Mouse (Mus musculus) heart, postnatal 0 days (tissue): Measurements from ENCODE around the gene Bcl11b. TPM values are rescaled to one million over a fixed set of nuclear protein-coding genes. Genes with fewer than 3 reads are reported as not detected.
A peak's percentile ranks its signal among the peaks of the same experiment; 100 is the strongest.

Source experiments
- ATAC-seq: fragments of 200-750 bp; cut with Nextera tagmentation; 2 replicates; pipeline ENCODE4 v1.8.0; 2017; ENCODE audit warnings: low read depth, moderate number of reproducible peaks, moderate library complexity; ENCODE audit not compliant: insufficient read depth
- DNase-seq: peaks from one replicate; pipeline ENCODE4 v3.0.0-alpha.2; 2016; ENCODE audit warnings: low spot score
- H3K27ac ChIP-seq: fragments of 300-500 bp; sonication (generic); 2 replicates; pipeline ENCODE4 v1.5.1; 2014; ENCODE audit warnings: low read depth, mild to moderate bottlenecking
- H3K27me3 ChIP-seq: fragments of 300-500 bp; sonication (generic); 2 replicates; pipeline ENCODE4 v1.6.1; 2014; ENCODE audit warnings: low read length, mixed read lengths; ENCODE audit not compliant: control insufficient read depth, insufficient read depth
- H3K36me3 ChIP-seq: fragments of 300-500 bp; sonication (generic); replicated peaks from 2 replicates; pipeline ENCODE4 v1.6.1; 2014; ENCODE audit warnings: low read length, mixed read lengths; ENCODE audit not compliant: control insufficient read depth, insufficient read depth
- H3K4me1 ChIP-seq: fragments of 300-500 bp; sonication (generic); 2 replicates; pipeline ENCODE4 v1.6.1; 2014; ENCODE audit warnings: antibody characterized with exemption; ENCODE audit not compliant: control insufficient read depth, insufficient read depth
- H3K4me2 ChIP-seq: fragments of 300-500 bp; sonication (generic); 2 replicates; pipeline ENCODE4 v1.6.1; 2014; ENCODE audit warnings: low read depth, mild to moderate bottlenecking, low read length, moderate library complexity
- H3K4me3 ChIP-seq: fragments of 300-500 bp; sonication (generic); 2 replicates; pipeline ENCODE4 v1.5.1; 2014; ENCODE audit warnings: low read depth, low read length
- H3K9ac ChIP-seq: fragments of 300-500 bp; sonication (generic); replicated peaks from 2 replicates; pipeline ENCODE4 v1.6.1; 2014; ENCODE audit warnings: low read depth, low read length, mixed read lengths
- H3K9me3 ChIP-seq: fragments of 300-500 bp; sonication (generic); replicated peaks from 2 replicates; pipeline ENCODE4 v1.6.1; 2016; ENCODE audit warnings: low read length; ENCODE audit not compliant: control insufficient read depth
- CTCF ChIP-seq: IDR thresholded peaks from 2 replicates; pipeline ENCODE4 v1.5.1; 2016; ENCODE audit warnings: antibody characterized with exemption, control low read depth, low read depth
- EP300 ChIP-seq: IDR thresholded peaks from 2 replicates; pipeline ENCODE4 v1.6.1; 2016; ENCODE audit warnings: antibody characterized with exemption, low read depth
- WGBS: fragments of 180-500 bp; shearing (Covaris S2); extraction: QIAGEN DNeasy Blood & Tissue Kit; methylation state at CpG from one replicate; pipeline ENCODE4 v1.1.7; 2014; 5-methylcytosine and 5-hydroxymethylcytosine counted together
- polyA plus RNA-seq: library from polyadenylated mRNA; unstranded; fragments of >200 nt; fragmentation: Nextera tagmentation; extraction: Ambion mirVana; gene quantifications from 2 replicates; pipeline ENCODE4 v1.2.1, GENCODE M21; 2015
- total RNA-seq: library from RNA; depleted of rRNA; stranded (reverse); fragments of >200 nt; gene quantifications from 2 replicates; pipeline ENCODE4 v1.2.3, GENCODE M21; 2014; ENCODE audit warnings: low replicate concordance

The Bcl11b gene
- total and polyA plus RNA-seq, 2 experiments from 2014 or later = 2.2 to 2.7 TPM

- Histone ChIP-seq H3K4me1 (peaks cover 10% of the 10 kb centered on the region; the same call in 1 of the 2 replicates), H3K9ac (no peak overlapping the region), H3K27me3 (no peaks in the 10 kb centered on the region), H3K36me3 (no peaks in the 10 kb centered on the region), H3K4me2 (no peak overlapping the region), H3K27ac (no peak overlapping the region), H3K4me3 (no peak overlapping the region), H3K9me3 (no peaks in the 10 kb centered on the region)
- no peak for ATAC-seq
- WGBS = 76% methylated on average over 8 of the region's 8 CpGs
- no peak for DNase-seq
- TF ChIP-seq EP300 (no peak), CTCF (no peak)
Observed at GRCm38 (mm10) chr12:107959872-107960271, 43.5 kb downstream of the Bcl11b start.

- DNase-seq (no peak), ATAC-seq (no peak)
- H3K4me1 ChIP-seq = no peaks in the 10 kb centered on the region
- H3K27me3 ChIP-seq = no peaks in the 10 kb centered on the region
- no peaks in the 10 kb centered on the region for H3K9me3 ChIP-seq
- 87% methylated on average over 16 of the region's 16 CpGs for WGBS
- H3K4me2 ChIP-seq = peak overlapping the region; percentile 38; the same call in 1 of the 2 replicates
- H3K9ac ChIP-seq = no peak overlapping the region
- H3K27ac ChIP-seq = no peak overlapping the region
- TF ChIP-seq EP300 (no peak), CTCF (no peak)
- H3K4me3 ChIP-seq = no peak overlapping the region
- no peaks in the 10 kb centered on the region for H3K36me3 ChIP-seq
Observed at GRCm38 (mm10) chr12:107953044-107953684, 50.2 kb downstream of the Bcl11b start.

GRCm38 (mm10) chr12:107952318-107952724, 51.1 kb downstream of the Bcl11b start:
- no peaks in the 10 kb centered on the region for H3K27me3 ChIP-seq
- H3K4me3 ChIP-seq = no peak overlapping the region
- H3K9me3 ChIP-seq = no peaks in the 10 kb centered on the region
- 61% methylated on average over 20 of the region's 20 CpGs for WGBS
- no peak for ATAC-seq
- peak overlapping the region; percentile 38 for H3K4me2 ChIP-seq
- DNase-seq = no peak
- TF ChIP-seq CTCF (no peak), EP300 (no peak)
- no peaks in the 10 kb centered on the region for H3K36me3 ChIP-seq
- H3K4me1 ChIP-seq = no peaks in the 10 kb centered on the region
- H3K9ac ChIP-seq = no peak overlapping the region
- H3K27ac ChIP-seq = no peak overlapping the region

GRCm38 (mm10) chr12:107950667-107951179, 52.7 kb downstream of the Bcl11b start:
- 60% methylated on average over 20 of the region's 20 CpGs for WGBS
- Histone ChIP-seq H3K36me3 (no peaks in the 10 kb centered on the region), H3K27ac (no peak overlapping the region), H3K4me3 (no peak overlapping the region), H3K27me3 (no peaks in the 10 kb centered on the region), H3K4me2 (peak overlapping the region; percentile 24), H3K4me1 (no peaks in the 10 kb centered on the region), H3K9me3 (no peaks in the 10 kb centered on the region), H3K9ac (no peak overlapping the region)
- DNase-seq = no peak
- ATAC-seq = no peak
- TF ChIP-seq EP300 (no peak), CTCF (no peak)

GRCm38 (mm10) chr12:107949416-107949815, 54.0 kb downstream of the Bcl11b start:
- Histone ChIP-seq H3K27ac (no peak overlapping the region), H3K36me3 (no peaks in the 10 kb centered on the region), H3K4me1 (no peaks in the 10 kb centered on the region), H3K4me3 (no peak overlapping the region), H3K27me3 (no peaks in the 10 kb centered on the region), H3K9me3 (no peaks in the 10 kb centered on the region), H3K9ac (no peak overlapping the region), H3K4me2 (no peak overlapping the region)
- 90% methylated on average over 10 of the region's 10 CpGs for WGBS
- TF ChIP-seq CTCF (no peak), EP300 (no peak)
- ATAC-seq (no peak), DNase-seq (no peak)

GRCm38 (mm10) chr12:107942100-107942499, 61.3 kb downstream of the Bcl11b start:
- Histone ChIP-seq H3K9me3 (no peaks in the 10 kb centered on the region), H3K36me3 (no peaks in the 10 kb centered on the region), H3K4me3 (no peak overlapping the region), H3K4me1 (0 out of 2 replicates have a peak, but pooled peaks cover 4% of the 10 kb centered on the region), H3K9ac (no peak overlapping the region), H3K4me2 (no peak overlapping the region), H3K27me3 (no peaks in the 10 kb centered on the region), H3K27ac (no peak overlapping the region)
- 23% methylated on average over 7 of the region's 7 CpGs for WGBS
- TF ChIP-seq CTCF = no peak
- TF ChIP-seq EP300 = no peak
- no peak for ATAC-seq
- no peak for DNase-seq
